Mouse (Mus musculus): ENCODE measurements around the gene Pym1. TPM values are rescaled to one million over a fixed set of nuclear protein-coding genes. Genes with fewer than 3 reads are reported as not detected.

The Pym1 gene
- polyA plus RNA-seq, 1 experiment from 2014 or later = 22.1 TPM

- Histone ChIP-seq H3K4me1 (peaks cover 55% of the 10 kb centered on the region), H3K4me2 (peak overlapping the region; percentile 78), H3K36me3 (peaks cover 54% of the 10 kb centered on the region), H3K4me3 (peak overlapping the region; percentile 77), H3K27ac (replicated peaks) (peak overlapping the region; percentile 97), H3K9ac (peak overlapping the region; percentile 92), H3K27me3 (replicated peaks) (no peaks in the 10 kb centered on the region), H3K9me3 (no peaks in the 10 kb centered on the region)
- 48% methylated on average over 6 of the region's 6 CpGs for WGBS
- ATAC-seq (ENCODE audit: extremely low read depth, insufficient number of reproducible peaks, low FRiP score, low TSS enrichment) = no peak
Measured at GRCm38 (mm10) chr10:128806086-128806485, 58.4 kb downstream of the Pym1 start.

DNA sequence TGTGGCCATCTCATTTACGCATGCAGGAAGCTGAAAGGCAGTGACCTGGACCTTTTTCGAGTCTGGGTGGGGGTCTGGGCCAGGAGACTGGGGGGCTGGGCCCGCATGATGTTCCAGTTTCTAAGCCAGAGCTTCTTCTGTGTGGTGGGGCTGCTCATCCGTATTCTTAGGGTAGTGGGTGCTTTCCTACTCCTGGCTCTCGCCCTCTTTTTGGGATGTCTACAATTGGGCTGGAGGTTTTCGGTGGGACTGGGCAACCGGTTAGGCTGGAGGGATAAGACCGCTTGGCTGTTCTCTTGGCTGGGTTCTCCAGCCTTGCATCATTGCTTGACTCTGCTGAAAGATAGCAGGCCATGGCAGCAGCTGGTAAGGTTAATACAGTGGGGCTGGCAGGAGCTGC is 59.3 kb downstream of the Pym1 start:
- no peak for ATAC-seq (ENCODE audit: extremely low read depth, insufficient number of reproducible peaks, low FRiP score, low TSS enrichment)
- Histone ChIP-seq H3K4me1 (peaks cover 54% of the 10 kb centered on the region), H3K4me3 (peak overlapping the region; percentile 77), H3K9me3 (no peaks in the 10 kb centered on the region), H3K27me3 (replicated peaks) (no peaks in the 10 kb centered on the region), H3K27ac (replicated peaks) (0 out of 2 replicates have a peak overlapping the region, but pooled peaks have one; percentile 97), H3K4me2 (peak overlapping the region; percentile 78), H3K9ac (peak overlapping the region; percentile 92), H3K36me3 (peaks cover 45% of the 10 kb centered on the region)
- WGBS = 84% methylated on average over 8 of the region's 8 CpGs

Other genes starting within 250 kb of the Pym1 start
- gene Myl6b, start 249.2 kb upstream of the Pym1 start, polyA plus RNA-seq (2015; fragmentation: Nextera tagmentation; extraction: Ambion mirVana) = 3.2 and 4.5 TPM in 2 replicates
- gene Esyt1, start 222.0 kb upstream of the Pym1 start, polyA plus RNA-seq (2015; fragmentation: Nextera tagmentation; extraction: Ambion mirVana) = 17.2 and 17.3 TPM in 2 replicates
- 7.6 and 9.4 TPM in 2 replicates for gene Zc3h10, start 200.1 kb upstream of the Pym1 start, polyA plus RNA-seq (2015; fragmentation: Nextera tagmentation; extraction: Ambion mirVana)
- 2,656 and 2,881 TPM in 2 replicates for gene Rpl41, start 198.6 kb upstream of the Pym1 start, polyA plus RNA-seq (2015; fragmentation: Nextera tagmentation; extraction: Ambion mirVana)
- gene Pa2g4, start 181.9 kb upstream of the Pym1 start, polyA plus RNA-seq (2015; fragmentation: Nextera tagmentation; extraction: Ambion mirVana) = 125 and 136 TPM in 2 replicates
- gene Erbb3, start 158.2 kb upstream of the Pym1 start, polyA plus RNA-seq (2015; fragmentation: Nextera tagmentation; extraction: Ambion mirVana) = 3.7 and 4.1 TPM in 2 replicates
- 455 and 482 TPM in 2 replicates for gene Rps26, start 121.1 kb upstream of the Pym1 start, polyA plus RNA-seq (2015; fragmentation: Nextera tagmentation; extraction: Ambion mirVana)
- gene Ikzf4, start 101.9 kb upstream of the Pym1 start, polyA plus RNA-seq (2015; fragmentation: Nextera tagmentation; extraction: Ambion mirVana) = 1.3 TPM in 2 replicates
- gene Suox, start 73.8 kb upstream of the Pym1 start, polyA plus RNA-seq (2015; fragmentation: Nextera tagmentation; extraction: Ambion mirVana) = 11.1 and 12.4 TPM in 2 replicates
- gene Rab5b, start 51.6 kb upstream of the Pym1 start, polyA plus RNA-seq (2015; fragmentation: Nextera tagmentation; extraction: Ambion mirVana) = 60.4 and 62.1 TPM in 2 replicates
- 1.6 and 2.6 TPM in 2 replicates for gene Pmel, start 43.7 kb upstream of the Pym1 start, polyA plus RNA-seq (2015; fragmentation: Nextera tagmentation; extraction: Ambion mirVana)
- 86.6 and 92.0 TPM in 2 replicates for gene Cdk2, start 42.9 kb upstream of the Pym1 start, polyA plus RNA-seq (2015; fragmentation: Nextera tagmentation; extraction: Ambion mirVana)
- 4.8 and 5.0 TPM in 2 replicates for gene Dgka, start 3.0 kb upstream of the Pym1 start, polyA plus RNA-seq (2015; fragmentation: Nextera tagmentation; extraction: Ambion mirVana)
- gene Mmp19, start 43.0 kb downstream of the Pym1 start, polyA plus RNA-seq (2015; fragmentation: Nextera tagmentation; extraction: Ambion mirVana) = 0.87 and 1.1 TPM in 2 replicates
- gene Dnajc14, start 56.2 kb downstream of the Pym1 start, polyA plus RNA-seq (2015; fragmentation: Nextera tagmentation; extraction: Ambion mirVana) = 35.3 and 38.8 TPM in 2 replicates
- gene Tmem198b, start 56.5 kb downstream of the Pym1 start, polyA plus RNA-seq (2015; fragmentation: Nextera tagmentation; extraction: Ambion mirVana) = 18.7 and 19.0 TPM in 2 replicates
- 164 and 175 TPM in 2 replicates for gene Sarnp, start 69.4 kb downstream of the Pym1 start, polyA plus RNA-seq (2015; fragmentation: Nextera tagmentation; extraction: Ambion mirVana)
- gene Ormdl2, start 73.8 kb downstream of the Pym1 start, polyA plus RNA-seq (2015; fragmentation: Nextera tagmentation; extraction: Ambion mirVana) = 47.2 and 50.0 TPM in 2 replicates
- 2.8 and 3.6 TPM in 2 replicates for gene Gdf11, start 143.8 kb downstream of the Pym1 start, polyA plus RNA-seq (2015; fragmentation: Nextera tagmentation; extraction: Ambion mirVana)
- gene Cd63, start 153.1 kb downstream of the Pym1 start, polyA plus RNA-seq (2015; fragmentation: Nextera tagmentation; extraction: Ambion mirVana) = 370 and 426 TPM in 2 replicates
- gene Rdh5, start 175.0 kb downstream of the Pym1 start, polyA plus RNA-seq (2015; fragmentation: Nextera tagmentation; extraction: Ambion mirVana) = 8.9 and 10.3 TPM in 2 replicates
- gene Bloc1s1, start 176.1 kb downstream of the Pym1 start, polyA plus RNA-seq (2015; fragmentation: Nextera tagmentation; extraction: Ambion mirVana) = 199 and 223 TPM in 2 replicates
- gene Itga7, start 185.9 kb downstream of the Pym1 start, polyA plus RNA-seq (2015; fragmentation: Nextera tagmentation; extraction: Ambion mirVana) = 2.4 and 2.9 TPM in 2 replicates
- 0.15 TPM in 1 of 2 replicates, not detected in the other for gene Mettl7b, start 213.1 kb downstream of the Pym1 start, polyA plus RNA-seq (2015; fragmentation: Nextera tagmentation; extraction: Ambion mirVana)
- gene Olfr9, start 241.5 kb downstream of the Pym1 start, polyA plus RNA-seq (2015; fragmentation: Nextera tagmentation; extraction: Ambion mirVana) = not detected in 2 replicates

All from heart, embryonic 13.5 days (tissue).